Comparison of ENCODE assay signal across 7 mouse cellular contexts in the genomic region with DNA sequence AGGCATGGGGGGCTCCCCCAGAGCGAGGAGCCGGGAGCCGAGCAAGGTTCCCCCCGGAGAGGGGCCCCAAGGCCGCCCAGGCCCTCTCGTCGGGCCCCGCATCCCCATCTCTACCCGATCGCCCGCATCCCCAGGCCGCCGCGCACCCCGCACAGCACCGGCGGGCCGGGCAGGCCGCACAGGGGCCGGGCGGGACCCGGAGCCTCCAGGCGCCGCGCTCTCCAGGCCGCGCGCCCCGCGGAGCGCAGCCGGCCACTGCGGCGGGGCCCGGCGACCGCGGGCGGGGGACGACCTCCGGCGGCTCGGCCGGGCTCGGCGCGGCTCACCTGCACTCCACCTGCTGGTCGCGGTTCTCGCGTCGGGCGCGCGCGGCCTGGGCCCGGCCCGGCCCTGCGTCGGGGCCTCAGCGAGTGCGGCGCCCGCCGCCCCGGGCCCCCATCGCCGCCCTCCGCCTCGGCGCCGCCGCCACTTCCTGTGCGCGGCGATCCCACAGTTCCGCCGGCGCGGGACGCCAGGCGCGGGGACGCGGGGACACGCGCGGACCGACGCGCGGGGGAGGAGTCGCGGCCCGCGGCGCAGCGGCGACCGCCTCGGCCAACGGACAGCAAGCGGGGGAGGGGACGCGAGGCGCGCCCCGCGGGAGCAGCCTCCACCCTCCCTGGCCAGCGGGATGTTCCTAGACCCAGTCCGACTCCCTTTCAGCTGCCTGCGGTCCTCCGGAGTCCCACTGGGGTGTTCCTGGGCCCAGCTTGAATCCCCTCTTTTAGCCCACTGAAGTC. TPM values are rescaled to one million over a fixed set of nuclear protein-coding genes. Genes with fewer than 3 reads are reported as not detected.
DNase-seq lines count a peak whose midpoint lies in the region; ATAC-seq lines count a peak whose summit lies in the region.

A gene (minus strand): TSS at position 603 of the 779 bp plus-strand sequence.

- DNase-seq in adrenal gland, postnatal 10 days: peak; percentile 80
- peak; percentile 45 for DNase-seq in embryonic facial prominence, embryonic 14.5 days (ENCODE audit: low spot score)
- peak; percentile 62 to 65 for DNase-seq in heart, adult 9 months (ENCODE audit: low spot score in 2 of 2)
- DNase-seq in kidney, adult 9 months: peak; percentile 57
- peak; percentile 85 for DNase-seq in midbrain, embryonic 14.5 days
- DNase-seq in spleen, adult 18-20 months: peak; percentile 42 to 61

- H3K4me2 ChIP-seq in embryonic facial prominence, embryonic 14.5 days (ENCODE audit: low read depth, low read length): peak within 1 kb of the TSS; percentile 67
- H3K4me2 ChIP-seq in limb, embryonic 13.5 days (replicated peaks): peak within 1 kb of the TSS; percentile 83
- peak within 1 kb of the TSS; percentile 85 for H3K4me2 ChIP-seq in midbrain, embryonic 14.5 days (ENCODE audit: low read length)

- peaks cover 21% of the 10 kb centered on the region for H3K4me1 ChIP-seq in embryonic facial prominence, embryonic 14.5 days (ENCODE audit: control insufficient read depth, insufficient read depth, low read length)
- H3K4me1 ChIP-seq in limb, embryonic 13.5 days: peaks cover 36% of the 10 kb centered on the region
- H3K4me1 ChIP-seq in midbrain, embryonic 14.5 days (ENCODE audit: control insufficient read depth, insufficient read depth, low read length): peaks cover 19% of the 10 kb centered on the region

- H3K9ac ChIP-seq in embryonic facial prominence, embryonic 14.5 days (ENCODE audit: low read depth, low read length): peak within 1 kb of the TSS; percentile 97
- H3K9ac ChIP-seq in limb, embryonic 13.5 days: peak within 1 kb of the TSS; percentile 95
- peak within 1 kb of the TSS; percentile 98 for H3K9ac ChIP-seq in midbrain, embryonic 14.5 days (replicated peaks; ENCODE audit: low read length)

- 0 out of 2 replicates have a peak, but pooled peaks cover 6% of the 10 kb centered on the region for H3K36me3 ChIP-seq in embryonic facial prominence, embryonic 14.5 days (ENCODE audit: control insufficient read depth, insufficient read depth, low read length)
- peaks cover 4% of the 10 kb centered on the region; the same call in 1 of the 2 replicates for H3K36me3 ChIP-seq in limb, embryonic 13.5 days
- no peaks in the 10 kb centered on the region for H3K36me3 ChIP-seq in midbrain, embryonic 14.5 days (ENCODE audit: control insufficient read depth, insufficient read depth, low read length)

- WGBS in embryonic facial prominence, embryonic 14.5 days: 4% methylated on average over 12 of the region's 113 CpGs
- under 1% methylated on average over 73 of the region's 113 CpGs for WGBS in limb, embryonic 13.5 days
- WGBS in midbrain, embryonic 14.5 days: under 1% methylated on average over 82 of the region's 113 CpGs

- no peaks in the 10 kb centered on the region for H3K27me3 ChIP-seq in embryonic facial prominence, embryonic 14.5 days (replicated peaks; ENCODE audit: control insufficient read depth, insufficient read depth, low read length)
- H3K27me3 ChIP-seq in limb, embryonic 13.5 days: peaks cover 5% of the 10 kb centered on the region; the same call in 1 of the 2 replicates
- H3K27me3 ChIP-seq in midbrain, embryonic 14.5 days (ENCODE audit: control insufficient read depth, insufficient read depth, low read length): no peaks in the 10 kb centered on the region

- peak; percentile 85 for ATAC-seq in embryonic facial prominence, embryonic 14.5 days (ENCODE audit: low read depth)
- peak; percentile 72; the same call in 1 of the 2 replicates for ATAC-seq in limb, embryonic 13.5 days (ENCODE audit: low FRiP score, low read depth)
- ATAC-seq in midbrain, embryonic 14.5 days (ENCODE audit: low FRiP score, low TSS enrichment): peak; percentile 80

- H3K4me3 ChIP-seq in embryonic facial prominence, embryonic 14.5 days (ENCODE audit: low read depth, low read length): peak within 1 kb of the TSS; percentile 94
- peak within 1 kb of the TSS; percentile 86 for H3K4me3 ChIP-seq in limb, embryonic 13.5 days
- peak within 1 kb of the TSS; percentile 91 for H3K4me3 ChIP-seq in midbrain, embryonic 14.5 days (replicated peaks; ENCODE audit: low read depth, low read length)

- H3K9me3 ChIP-seq in embryonic facial prominence, embryonic 14.5 days (ENCODE audit: control insufficient read depth, low read length): no peaks in the 10 kb centered on the region
- H3K9me3 ChIP-seq in limb, embryonic 13.5 days: no peaks in the 10 kb centered on the region
- H3K9me3 ChIP-seq in midbrain, embryonic 14.5 days (ENCODE audit: control insufficient read depth, low read length): no peaks in the 10 kb centered on the region

- peak within 1 kb of the TSS; percentile 80 for H3K27ac ChIP-seq in embryonic facial prominence, embryonic 14.5 days (replicated peaks; ENCODE audit: low read depth, low read length)
- H3K27ac ChIP-seq in limb, embryonic 13.5 days: peak within 1 kb of the TSS; percentile 70
- H3K27ac ChIP-seq in midbrain, embryonic 14.5 days (replicated peaks; ENCODE audit: low read depth, low read length): peak within 1 kb of the TSS; percentile 80

RNA-seq across cellular contexts. Expression of the gene that starts here (rescaled TPM):
- total RNA-seq in adrenal gland, postnatal 10 days (2021): 100 to 1,000 TPM; 327 to 351 TPM
- 83.2 and 86.1 TPM in 2 replicates for polyA plus RNA-seq in embryonic facial prominence, embryonic 14.5 days (2014; fragmentation: Nextera tagmentation; extraction: Ambion mirVana)
- 52.4 and 54.9 TPM in 2 replicates for polyA plus RNA-seq in limb, embryonic 13.5 days (2015; fragmentation: Nextera tagmentation; extraction: Ambion mirVana)
- 61.4 and 68.0 TPM in 2 replicates for polyA plus RNA-seq in midbrain, embryonic 14.5 days (2014; fragmentation: Nextera tagmentation; extraction: Ambion mirVana)

Comparison
In these comparisons a context has a peak if more than half of its experiments do, and no peak if none do; other contexts are left out.
1. Peak in every context shown above with its lines: DNase-seq, ATAC-seq, H3K4me3 ChIP-seq and H3K27ac ChIP-seq.